Mouse (Mus musculus) midbrain, embryonic 16.5 days (tissue): ENCODE results near the gene Inhbc. TPM values are rescaled to one million over a fixed set of nuclear protein-coding genes. Genes with fewer than 3 reads are reported as not detected.

ENCODE experiments used
- ATAC-seq: fragments of 200-750 bp; cut with Nextera tagmentation; 2 replicates; pipeline ENCODE4 v1.8.0; 2017; ENCODE audit warnings: moderate TSS enrichment
- H3K27ac ChIP-seq: fragments of 300-500 bp; sonication (generic); 2 replicates; pipeline ENCODE4 v1.5.1; 2014; ENCODE audit warnings: mild to moderate bottlenecking, low read length, mixed read lengths
- H3K27me3 ChIP-seq: fragments of 300-500 bp; sonication (generic); 2 replicates; pipeline ENCODE4 v1.6.1; 2014; ENCODE audit warnings: low read depth, low read length, mixed read lengths; ENCODE audit not compliant: control insufficient read depth, insufficient read depth
- H3K36me3 ChIP-seq: fragments of 300-500 bp; sonication (generic); 2 replicates; pipeline ENCODE4 v1.6.1; 2014; ENCODE audit warnings: mild to moderate bottlenecking, low read length, moderate library complexity, mixed read lengths; ENCODE audit not compliant: control insufficient read depth, insufficient read depth
- H3K4me1 ChIP-seq: fragments of 300-500 bp; sonication (generic); 2 replicates; pipeline ENCODE4 v1.6.1; 2014; ENCODE audit warnings: mild to moderate bottlenecking, low read length, mixed read lengths; ENCODE audit not compliant: control insufficient read depth, insufficient read depth
- H3K4me2 ChIP-seq: fragments of 300-500 bp; sonication (generic); 2 replicates; pipeline ENCODE4 v1.6.1; 2014; ENCODE audit warnings: mild to moderate bottlenecking, low read length, mixed read lengths
- H3K4me3 ChIP-seq: fragments of 300-500 bp; sonication (generic); 2 replicates; pipeline ENCODE4 v1.5.1; 2014; ENCODE audit warnings: low read depth, mild to moderate bottlenecking, low read length, moderate library complexity, mixed read lengths
- H3K9ac ChIP-seq: fragments of 300-500 bp; sonication (generic); 2 replicates; pipeline ENCODE4 v1.6.1; 2014; ENCODE audit warnings: low read depth, low read length, mixed read lengths
- H3K9me3 ChIP-seq: fragments of 300-500 bp; sonication (generic); replicated peaks from 2 replicates; pipeline ENCODE4 v1.6.1; 2014; ENCODE audit warnings: mild to moderate bottlenecking, low read length, mixed read lengths; ENCODE audit not compliant: control insufficient read depth, poor library complexity, severe bottlenecking
- WGBS: fragments of 180-500 bp; shearing (Covaris S2); extraction: QIAGEN DNeasy Blood & Tissue Kit; methylation state at CpG from one replicate; pipeline ENCODE4 v1.1.7; 2014; 5-methylcytosine and 5-hydroxymethylcytosine counted together
- polyA plus RNA-seq: library from polyadenylated mRNA; unstranded; fragments of >200 nt; fragmentation: Nextera tagmentation; extraction: Ambion mirVana; gene quantifications from 2 replicates; pipeline ENCODE4 v1.2.1, GENCODE M21; 2015

The Inhbc gene
- polyA plus RNA-seq, 1 experiment from 2014 or later: not detected

DNA sequence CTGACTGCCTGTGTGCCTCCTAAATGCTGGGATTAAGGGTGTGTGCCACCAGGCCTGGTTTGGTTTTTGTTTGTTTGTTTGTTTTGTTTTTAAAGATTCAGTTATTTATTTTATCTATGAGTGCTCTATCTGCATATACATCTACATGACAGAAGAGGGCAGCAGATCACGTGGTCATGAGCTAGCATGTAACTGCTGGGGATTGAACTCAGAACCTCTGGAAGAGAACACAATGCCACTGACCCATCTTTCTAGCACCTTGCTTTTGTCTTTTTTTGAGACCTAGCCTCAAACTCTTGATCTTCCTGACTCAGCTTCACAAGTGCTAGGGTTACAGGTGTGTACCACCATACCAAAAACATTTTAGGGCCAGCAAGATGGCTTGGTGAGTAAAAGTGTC, 35.0 kb downstream of the Inhbc start:
- 62% methylated on average over 1 of the region's 1 CpGs for WGBS
- H3K4me3 ChIP-seq: no peak overlapping the region
- no peak overlapping the region for H3K9ac ChIP-seq
- no peak for ATAC-seq
- peaks cover 14% of the 10 kb centered on the region for H3K4me1 ChIP-seq
- peaks cover 9% of the 10 kb centered on the region for H3K27me3 ChIP-seq
- H3K9me3 ChIP-seq: no peaks in the 10 kb centered on the region
- H3K4me2 ChIP-seq: no peak overlapping the region
- no peak overlapping the region for H3K27ac ChIP-seq
- no peaks in the 10 kb centered on the region for H3K36me3 ChIP-seq

DNA sequence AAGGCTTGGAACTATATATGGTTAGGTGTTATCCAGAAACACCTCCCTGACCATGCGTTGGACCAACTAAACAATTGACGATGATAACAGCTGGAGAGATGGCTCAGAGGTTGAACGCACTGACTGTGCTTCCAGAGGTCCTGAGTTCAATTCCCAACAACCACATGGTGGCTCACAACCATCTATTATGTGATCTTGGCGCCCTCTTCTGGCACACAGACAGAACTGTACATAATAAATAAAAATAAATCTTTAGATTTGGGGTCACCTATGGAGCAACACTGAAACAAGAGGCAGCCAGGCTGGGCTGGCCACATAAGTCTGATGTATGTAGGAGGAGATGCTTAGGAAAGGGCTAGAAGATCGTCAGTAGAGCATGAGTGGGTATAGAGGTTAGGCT, 37.1 kb downstream of the Inhbc start:
- ATAC-seq: no peak
- H3K27me3 ChIP-seq: peaks cover 15% of the 10 kb centered on the region
- H3K4me3 ChIP-seq: no peak overlapping the region
- no peaks in the 10 kb centered on the region for H3K9me3 ChIP-seq
- no peaks in the 10 kb centered on the region for H3K36me3 ChIP-seq
- no peaks in the 10 kb centered on the region for H3K4me1 ChIP-seq
- H3K9ac ChIP-seq: no peak overlapping the region
- WGBS: 67% methylated on average over 5 of the region's 5 CpGs
- H3K4me2 ChIP-seq: no peak overlapping the region
- H3K27ac ChIP-seq: no peak overlapping the region

DNA sequence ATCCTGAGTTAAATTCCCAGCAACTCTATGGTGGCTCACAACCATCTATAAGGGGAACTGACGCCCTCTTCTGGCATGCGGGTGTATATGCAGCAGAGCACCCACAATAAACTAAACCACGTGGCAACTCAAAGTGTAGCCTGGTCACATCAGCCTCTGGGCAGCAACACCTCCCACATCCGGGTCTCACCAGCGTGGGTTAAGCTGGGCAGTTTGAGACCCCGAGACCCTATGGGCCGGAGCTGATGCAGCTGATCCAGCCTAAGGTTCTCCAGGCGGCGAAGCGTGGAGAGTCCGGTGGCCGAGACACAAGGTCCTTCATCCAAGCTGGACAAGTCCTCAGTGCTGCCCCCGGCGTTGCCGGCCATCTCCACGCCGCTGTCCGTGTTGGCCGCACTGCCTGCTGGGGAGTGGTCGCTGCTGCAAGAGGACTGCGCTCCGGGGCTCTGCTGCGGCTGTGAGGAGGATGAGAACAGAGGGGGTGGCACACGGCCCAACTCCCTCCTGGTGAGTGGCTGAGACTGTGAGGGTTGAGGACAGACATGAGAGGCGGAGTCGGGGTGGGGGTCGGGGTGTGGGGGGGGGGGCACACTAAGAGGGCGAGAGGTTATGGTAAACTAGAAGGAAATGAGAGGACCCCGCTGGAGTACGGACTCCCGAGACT, 37.9 kb downstream of the Inhbc start:
- Histone ChIP-seq H3K4me1 (no peaks in the 10 kb centered on the region), H3K27ac (no peak overlapping the region), H3K4me3 (peak overlapping the region; percentile 30), H3K9me3 (no peaks in the 10 kb centered on the region), H3K4me2 (peak overlapping the region; percentile 45), H3K9ac (peak overlapping the region; percentile 50; the same call in 1 of the 2 replicates), H3K27me3 (peaks cover 23% of the 10 kb centered on the region), H3K36me3 (no peaks in the 10 kb centered on the region)
- ATAC-seq: no peak
- WGBS: 32% methylated on average over 29 of the region's 31 CpGs

DNA sequence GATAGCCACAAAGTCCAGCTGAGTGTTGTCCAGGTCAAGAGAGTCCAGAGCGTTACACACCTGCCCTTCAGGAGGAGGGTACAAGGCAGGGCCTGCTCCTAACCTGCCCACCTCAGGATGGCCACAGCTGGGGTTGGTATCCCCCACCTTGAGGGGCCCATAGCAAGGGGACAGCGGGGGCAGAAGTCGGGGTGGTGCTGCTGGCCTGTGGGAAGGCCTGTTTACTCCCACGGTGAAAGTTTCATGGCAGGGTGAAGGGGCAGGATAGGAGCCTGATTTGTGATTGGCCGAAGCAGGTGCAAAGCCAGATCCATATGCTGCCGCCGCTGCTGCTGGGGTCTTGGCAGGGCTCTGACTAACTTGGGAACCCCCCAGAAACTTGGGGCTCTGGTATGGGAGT, 40.0 kb downstream of the Inhbc start:
- Histone ChIP-seq H3K27me3 (peaks cover 37% of the 10 kb centered on the region), H3K4me1 (peaks cover 7% of the 10 kb centered on the region), H3K4me2 (no peak overlapping the region), H3K4me3 (no peak overlapping the region), H3K9ac (no peak overlapping the region), H3K9me3 (no peaks in the 10 kb centered on the region), H3K27ac (no peak overlapping the region), H3K36me3 (no peaks in the 10 kb centered on the region)
- no peak for ATAC-seq
- WGBS: 88% methylated on average over 5 of the region's 7 CpGs

DNA sequence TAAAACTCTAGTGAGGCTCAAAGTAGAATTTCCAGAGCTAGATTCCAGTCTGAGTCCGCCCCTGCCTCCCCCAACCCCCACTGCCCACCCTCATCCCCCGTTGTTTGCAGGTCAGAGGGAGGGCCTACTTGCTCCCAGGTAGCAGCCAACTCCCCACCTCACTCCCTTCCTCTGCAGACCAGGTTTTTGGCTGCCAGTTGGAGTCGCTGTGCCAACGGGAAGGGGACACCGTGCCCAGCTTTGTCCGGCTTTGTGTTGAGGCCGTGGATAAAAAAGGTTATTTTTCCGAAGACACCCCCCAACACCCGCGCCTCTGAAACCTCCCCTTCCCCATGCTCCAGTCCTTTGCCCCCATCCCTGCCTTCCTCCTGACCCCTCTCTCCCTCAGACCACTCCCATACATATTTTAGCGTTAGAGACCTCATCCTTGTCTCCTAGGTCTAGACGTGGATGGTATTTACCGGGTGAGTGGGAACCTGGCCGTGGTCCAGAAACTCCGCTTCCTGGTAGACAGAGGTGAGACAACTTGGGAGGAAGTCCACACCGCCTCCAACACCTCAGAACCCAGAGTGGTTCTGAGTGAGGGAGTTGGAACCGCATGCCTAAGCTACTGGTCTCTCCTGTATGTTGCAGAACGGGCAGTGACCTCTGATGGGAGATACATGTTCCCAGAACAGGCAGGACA, 42.6 kb downstream of the Inhbc start:
- Histone ChIP-seq H3K9ac (no peak overlapping the region), H3K4me1 (peaks cover 7% of the 10 kb centered on the region), H3K4me2 (no peak overlapping the region), H3K9me3 (no peaks in the 10 kb centered on the region), H3K4me3 (no peak overlapping the region), H3K27me3 (peaks cover 61% of the 10 kb centered on the region), H3K27ac (no peak overlapping the region), H3K36me3 (no peaks in the 10 kb centered on the region)
- 48% methylated on average over 18 of the region's 18 CpGs for WGBS
- no peak for ATAC-seq

DNA sequence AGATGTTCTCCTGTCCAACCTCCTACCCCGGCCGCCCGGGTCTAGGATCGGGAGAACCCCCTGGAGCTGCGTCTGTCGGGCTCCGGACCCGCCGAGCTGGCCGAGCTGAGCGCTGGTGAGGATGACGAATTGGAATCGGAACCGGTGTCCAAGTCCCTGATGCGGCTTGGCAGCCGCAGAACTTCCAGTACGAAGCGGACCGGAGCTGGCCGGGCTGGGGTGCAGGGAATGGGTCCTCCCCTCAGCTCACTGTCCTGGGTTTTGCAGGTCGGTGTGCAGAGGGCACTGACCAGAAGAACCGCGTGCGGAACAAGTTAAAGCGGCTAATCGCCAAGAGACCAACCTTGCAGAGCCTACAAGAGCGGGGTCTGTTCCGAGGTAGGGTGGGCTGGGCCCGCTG, 43.4 kb downstream of the Inhbc start:
- Histone ChIP-seq H3K4me2 (peak overlapping the region; percentile 62), H3K9me3 (no peaks in the 10 kb centered on the region), H3K27me3 (peaks cover 61% of the 10 kb centered on the region), H3K4me3 (peak overlapping the region; percentile 32), H3K36me3 (no peaks in the 10 kb centered on the region), H3K9ac (0 out of 2 replicates have a peak overlapping the region, but pooled peaks have one; percentile 0), H3K4me1 (peaks cover 7% of the 10 kb centered on the region), H3K27ac (no peak overlapping the region)
- ATAC-seq: no peak
- WGBS: 6% methylated on average over 29 of the region's 29 CpGs

DNA sequence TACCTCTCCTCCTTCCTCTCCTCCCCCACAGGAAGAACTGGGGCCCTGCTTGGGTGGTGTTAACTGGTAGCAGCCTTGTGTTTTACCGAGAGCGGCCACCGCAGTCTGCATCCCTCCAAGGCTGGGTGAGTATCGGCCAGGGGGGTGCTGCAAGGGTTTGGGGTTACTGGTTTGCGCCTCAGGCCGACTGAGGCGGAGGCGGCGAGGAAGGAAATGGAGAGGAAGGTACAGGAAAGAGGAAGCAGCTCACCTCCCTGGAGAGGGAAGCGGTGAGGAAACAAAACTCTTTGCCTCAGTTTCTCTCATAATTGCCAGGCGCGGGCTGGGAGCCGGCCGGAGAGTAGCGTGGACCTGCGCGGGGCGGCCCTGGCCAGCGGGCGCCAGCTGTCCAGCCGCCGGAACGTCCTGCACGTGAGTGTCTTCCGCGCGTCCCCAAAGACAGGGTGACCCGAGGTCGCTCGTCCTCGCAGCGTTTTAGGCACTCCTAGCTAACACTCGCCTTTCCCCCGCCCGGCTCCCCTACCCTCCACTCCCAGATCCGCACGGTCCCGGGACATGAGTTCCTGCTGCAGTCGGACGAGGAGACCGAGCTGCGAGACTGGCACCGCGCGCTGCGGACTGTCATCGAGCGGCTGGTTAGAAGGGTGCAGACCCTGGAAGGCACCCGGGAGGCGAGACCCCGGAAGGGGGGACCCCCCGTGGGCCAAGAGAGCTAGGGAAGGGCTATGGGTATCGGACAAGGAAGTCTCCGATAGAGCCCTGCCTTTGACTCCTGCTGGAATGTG, 44.0 kb downstream of the Inhbc start:
- Histone ChIP-seq H3K9ac (peak overlapping the region; percentile 0), H3K4me2 (peak overlapping the region; percentile 62), H3K4me1 (peaks cover 7% of the 10 kb centered on the region), H3K9me3 (no peaks in the 10 kb centered on the region), H3K27ac (no peak overlapping the region), H3K27me3 (peaks cover 61% of the 10 kb centered on the region), H3K36me3 (no peaks in the 10 kb centered on the region), H3K4me3 (peak overlapping the region; percentile 32)
- WGBS: under 1% methylated on average over 54 of the region's 54 CpGs
- no peak for ATAC-seq

DNA sequence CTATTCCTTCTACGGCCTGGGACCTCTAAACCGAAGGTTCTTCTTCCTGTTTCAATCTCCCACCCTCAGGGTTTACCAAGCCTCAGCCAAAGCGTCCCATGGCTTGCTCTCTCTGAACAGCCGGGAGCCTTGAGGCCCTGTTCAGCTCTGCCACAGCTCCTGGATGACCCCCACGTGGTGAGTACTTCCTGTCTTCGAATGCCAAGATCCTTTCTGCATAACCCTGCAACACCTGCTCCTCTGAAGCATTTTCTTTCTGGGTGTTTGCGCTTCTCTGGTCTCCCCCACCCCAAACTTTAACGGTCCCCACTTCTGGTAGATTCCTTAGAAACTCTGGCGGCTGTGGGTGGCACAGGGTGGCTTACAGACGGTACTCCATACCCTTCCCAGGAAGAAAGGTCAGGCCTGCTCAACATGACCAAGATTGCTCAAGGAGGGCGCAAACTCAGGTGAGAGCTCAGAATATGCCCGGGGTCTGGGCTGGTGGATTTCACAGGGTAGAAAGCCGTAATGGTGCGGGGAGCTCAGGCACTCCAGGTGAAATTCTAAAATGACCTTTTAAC, 44.7 kb downstream of the Inhbc start:
- Histone ChIP-seq H3K27me3 (peaks cover 61% of the 10 kb centered on the region), H3K4me1 (peaks cover 7% of the 10 kb centered on the region), H3K9me3 (no peaks in the 10 kb centered on the region), H3K4me3 (no peak overlapping the region), H3K27ac (no peak overlapping the region), H3K4me2 (peak overlapping the region; percentile 62; the same call in 1 of the 2 replicates), H3K36me3 (no peaks in the 10 kb centered on the region), H3K9ac (no peak overlapping the region)
- ATAC-seq: no peak
- WGBS: 36% methylated on average over 14 of the region's 14 CpGs
